Mouse (Mus musculus): ENCODE measurements at regions not wholly inside any gene's neighbourhood (a gene's known extent, or its start where the extent isn't known, plus 50 kb on each side); places are given as distances from the start of the nearest gene placed in this dataset.

DNA sequence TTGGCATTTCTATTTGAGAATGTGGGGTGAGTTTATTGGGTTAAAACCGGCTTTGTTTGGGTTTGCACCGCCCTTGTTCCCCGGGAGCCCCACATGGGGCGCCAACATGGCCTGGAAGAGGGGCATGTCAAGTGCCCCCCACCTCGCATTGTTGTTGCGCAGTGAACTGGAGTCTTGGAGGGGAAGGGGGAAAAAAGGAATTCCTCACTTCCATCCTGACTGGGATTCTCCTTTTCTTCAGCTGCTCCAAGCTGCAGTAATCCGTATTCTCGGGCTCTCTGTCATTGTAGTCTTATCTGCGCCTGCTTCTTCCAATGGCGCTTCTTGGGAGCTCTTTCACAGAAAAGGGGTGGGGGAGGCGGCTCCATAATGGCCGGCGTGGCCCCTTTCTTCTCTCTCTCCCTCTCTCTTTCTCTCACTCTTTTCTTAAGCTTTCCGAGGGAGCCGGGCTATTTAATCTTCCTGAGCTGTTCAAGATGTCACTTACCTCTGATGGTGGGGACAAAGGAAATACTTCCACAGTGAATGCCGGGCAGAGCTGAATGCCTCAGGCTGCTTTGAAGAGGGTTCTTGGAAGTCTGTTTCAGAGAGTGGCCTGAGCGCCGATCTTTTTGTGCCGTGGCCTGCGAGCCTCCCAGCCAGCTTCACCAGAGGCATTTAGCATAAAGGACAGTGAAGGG, 218.6 kb downstream of the Mycn start:
- WGBS (ENCODE audit: insufficient replicate concordance): 85% methylated on average over 20 of the region's 20 CpGs
- DNase-seq (no peak), ATAC-seq (no peak)
- Histone ChIP-seq H3K4me2 (ENCODE audit: low read depth, low read length) (no peak overlapping the region), H3K9ac (replicated peaks) (no peak overlapping the region), H3K9me3 (ENCODE audit: low read length) (no peaks in the 10 kb centered on the region), H3K36me3 (replicated peaks; ENCODE audit: insufficient read depth, low read length) (no peaks in the 10 kb centered on the region), H3K4me1 (ENCODE audit: insufficient read depth) (no peaks in the 10 kb centered on the region), H3K27ac (ENCODE audit: low read depth) (no peak overlapping the region), H3K4me3 (ENCODE audit: low read depth, low read length) (no peak overlapping the region), H3K27me3 (ENCODE audit: insufficient read depth, low read length) (no peaks in the 10 kb centered on the region)
- TF ChIP-seq CTCF (IDR thresholded peaks at IDR 0.05; ENCODE audit: low read depth): no peak
- no peak for TF ChIP-seq EP300 (IDR thresholded peaks at IDR 0.05; ENCODE audit: low read depth)

DNA sequence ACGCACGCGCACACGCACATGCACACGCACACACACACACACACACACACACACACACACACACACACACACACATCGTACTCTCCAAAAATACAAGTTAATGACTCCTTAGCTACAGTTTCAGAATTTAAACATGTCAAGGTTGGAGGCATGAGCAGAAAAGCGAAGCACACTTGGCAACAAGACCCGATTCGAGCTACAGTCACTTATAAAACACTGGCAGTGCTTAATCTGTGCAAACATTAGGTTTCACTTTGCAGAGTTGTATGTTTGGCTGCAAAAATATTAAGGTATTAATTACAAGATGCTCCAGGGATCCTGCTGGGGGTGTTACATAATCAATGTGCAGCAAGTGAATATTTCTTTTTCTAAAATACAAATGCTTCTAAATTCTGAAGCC, 225.0 kb downstream of the Mycn start:
- no peaks in the 10 kb centered on the region for H3K4me1 ChIP-seq (ENCODE audit: insufficient read depth)
- H3K9ac ChIP-seq (replicated peaks): no peak overlapping the region
- no peak overlapping the region for H3K4me3 ChIP-seq (ENCODE audit: low read depth, low read length)
- no peaks in the 10 kb centered on the region for H3K9me3 ChIP-seq (ENCODE audit: low read length)
- DNase-seq: no peak
- no peaks in the 10 kb centered on the region for H3K36me3 ChIP-seq (replicated peaks; ENCODE audit: insufficient read depth, low read length)
- no peak for TF ChIP-seq CTCF (IDR thresholded peaks at IDR 0.05; ENCODE audit: low read depth)
- TF ChIP-seq EP300 (IDR thresholded peaks at IDR 0.05; ENCODE audit: low read depth): no peak
- no peaks in the 10 kb centered on the region for H3K27me3 ChIP-seq (ENCODE audit: insufficient read depth, low read length)
- no peak overlapping the region for H3K27ac ChIP-seq (ENCODE audit: low read depth)
- H3K4me2 ChIP-seq (ENCODE audit: low read depth, low read length): no peak overlapping the region
- no peak for ATAC-seq
- 89% methylated on average over 9 of the region's 9 CpGs for WGBS (ENCODE audit: insufficient replicate concordance)

DNA sequence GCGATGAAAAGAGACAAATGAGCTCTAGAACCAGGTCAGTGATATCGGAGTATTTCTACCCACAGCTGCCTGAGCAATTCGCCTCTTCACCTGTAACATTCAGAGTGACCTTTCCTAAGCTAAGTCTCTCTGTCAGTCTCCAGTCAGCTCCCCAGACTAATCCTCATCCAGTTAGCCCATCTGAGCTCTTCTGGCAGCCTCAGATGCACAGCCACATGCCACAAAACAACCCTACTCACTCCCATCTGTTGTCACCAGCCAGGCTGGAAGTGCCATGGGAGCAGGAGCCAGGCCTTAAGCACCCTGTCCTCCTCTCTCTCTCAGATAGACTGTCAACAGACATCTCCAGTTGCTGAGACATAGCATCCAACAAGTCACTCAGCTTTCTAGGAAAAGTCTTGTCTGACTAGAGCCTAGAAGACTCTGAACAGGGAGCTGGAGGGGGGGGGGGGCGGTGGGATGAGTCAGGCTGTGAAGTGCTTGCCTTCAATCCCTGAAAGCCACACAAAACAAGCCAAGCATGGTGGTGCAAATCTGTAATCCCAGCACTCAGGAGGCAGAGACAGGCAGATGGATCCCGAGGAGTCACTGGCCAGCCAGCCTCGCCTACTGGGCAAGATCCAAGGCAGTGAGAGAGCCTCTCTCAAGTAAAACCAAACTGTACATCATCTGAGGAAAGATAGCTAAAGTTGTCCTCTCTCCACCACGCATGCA, 225.6 kb downstream of the Mycn start:
- Histone ChIP-seq H3K9ac (replicated peaks) (no peak overlapping the region), H3K36me3 (replicated peaks; ENCODE audit: insufficient read depth, low read length) (no peaks in the 10 kb centered on the region), H3K9me3 (ENCODE audit: low read length) (no peaks in the 10 kb centered on the region), H3K4me3 (ENCODE audit: low read depth, low read length) (no peak overlapping the region), H3K4me2 (ENCODE audit: low read depth, low read length) (no peak overlapping the region), H3K27me3 (ENCODE audit: insufficient read depth, low read length) (no peaks in the 10 kb centered on the region), H3K4me1 (ENCODE audit: insufficient read depth) (no peaks in the 10 kb centered on the region), H3K27ac (ENCODE audit: low read depth) (no peak overlapping the region)
- WGBS (ENCODE audit: insufficient replicate concordance): 71% methylated on average over 7 of the region's 7 CpGs
- DNase-seq: no peak
- no peak for ATAC-seq
- TF ChIP-seq CTCF (IDR thresholded peaks at IDR 0.05; ENCODE audit: low read depth) (no peak), EP300 (IDR thresholded peaks at IDR 0.05; ENCODE audit: low read depth) (no peak)

DNA sequence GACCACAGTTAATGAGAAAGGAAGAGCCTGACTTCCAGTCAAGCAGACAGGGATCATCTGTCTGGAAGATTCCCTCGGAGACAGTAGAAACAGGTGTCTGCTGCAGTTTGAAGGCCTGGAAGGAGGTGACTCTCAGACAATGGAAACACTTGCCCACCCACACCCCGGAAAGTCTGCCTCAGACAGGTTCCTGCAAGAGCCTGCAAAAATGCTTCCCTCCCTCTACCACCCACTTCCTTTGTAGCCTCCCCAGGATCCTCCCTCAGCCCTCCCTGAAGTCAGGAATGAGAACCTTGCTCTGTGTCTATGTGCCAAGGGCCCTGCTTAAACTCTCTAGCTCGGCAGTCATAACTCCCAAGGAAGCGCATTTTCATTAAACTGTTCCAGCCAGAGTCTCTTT, 226.2 kb downstream of the Mycn start:
- DNase-seq: no peak
- no peaks in the 10 kb centered on the region for H3K4me1 ChIP-seq (ENCODE audit: insufficient read depth)
- 63% methylated on average over 4 of the region's 4 CpGs for WGBS (ENCODE audit: insufficient replicate concordance)
- H3K9ac ChIP-seq (replicated peaks): no peak overlapping the region
- TF ChIP-seq CTCF (IDR thresholded peaks at IDR 0.05; ENCODE audit: low read depth) (no peak), EP300 (IDR thresholded peaks at IDR 0.05; ENCODE audit: low read depth) (no peak)
- H3K9me3 ChIP-seq (ENCODE audit: low read length): no peaks in the 10 kb centered on the region
- no peaks in the 10 kb centered on the region for H3K27me3 ChIP-seq (ENCODE audit: insufficient read depth, low read length)
- ATAC-seq: no peak
- H3K4me3 ChIP-seq (ENCODE audit: low read depth, low read length): no peak overlapping the region
- no peak overlapping the region for H3K27ac ChIP-seq (ENCODE audit: low read depth)
- H3K4me2 ChIP-seq (ENCODE audit: low read depth, low read length): no peak overlapping the region
- no peaks in the 10 kb centered on the region for H3K36me3 ChIP-seq (replicated peaks; ENCODE audit: insufficient read depth, low read length)

DNA sequence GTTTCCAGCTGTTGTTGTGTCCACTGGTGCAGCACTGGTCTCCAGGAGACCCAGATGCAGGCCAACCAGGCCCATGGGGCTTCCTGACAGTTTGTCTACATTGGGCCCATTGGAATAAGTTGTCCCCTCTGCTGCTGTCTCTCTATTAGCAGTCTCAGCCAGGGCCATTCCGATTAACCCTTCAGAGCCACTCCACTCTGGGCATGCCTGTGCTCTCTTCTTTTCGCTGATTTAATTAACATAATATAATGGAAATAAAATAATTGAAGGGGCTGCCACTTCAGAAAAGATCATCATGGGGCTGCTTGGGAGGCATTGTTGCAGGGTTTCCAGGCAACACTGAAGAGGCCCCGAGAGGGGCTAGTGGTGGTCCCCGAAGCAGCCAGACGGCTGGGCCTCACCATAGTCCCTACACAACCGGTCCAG, 231.5 kb downstream of the Mycn start:
- Histone ChIP-seq H3K27ac (ENCODE audit: low read depth) (no peak overlapping the region), H3K4me2 (ENCODE audit: low read depth, low read length) (no peak overlapping the region), H3K36me3 (replicated peaks; ENCODE audit: insufficient read depth, low read length) (no peaks in the 10 kb centered on the region), H3K9me3 (ENCODE audit: low read length) (no peaks in the 10 kb centered on the region), H3K9ac (replicated peaks) (no peak overlapping the region), H3K4me3 (ENCODE audit: low read depth, low read length) (no peak overlapping the region), H3K4me1 (ENCODE audit: insufficient read depth) (no peaks in the 10 kb centered on the region), H3K27me3 (ENCODE audit: insufficient read depth, low read length) (no peaks in the 10 kb centered on the region)
- TF ChIP-seq CTCF (IDR thresholded peaks at IDR 0.05; ENCODE audit: low read depth): no peak
- no peak for TF ChIP-seq EP300 (IDR thresholded peaks at IDR 0.05; ENCODE audit: low read depth)
- ATAC-seq (no peak), DNase-seq (no peak)
- WGBS (ENCODE audit: insufficient replicate concordance): 83% methylated on average over 6 of the region's 6 CpGs

DNA sequence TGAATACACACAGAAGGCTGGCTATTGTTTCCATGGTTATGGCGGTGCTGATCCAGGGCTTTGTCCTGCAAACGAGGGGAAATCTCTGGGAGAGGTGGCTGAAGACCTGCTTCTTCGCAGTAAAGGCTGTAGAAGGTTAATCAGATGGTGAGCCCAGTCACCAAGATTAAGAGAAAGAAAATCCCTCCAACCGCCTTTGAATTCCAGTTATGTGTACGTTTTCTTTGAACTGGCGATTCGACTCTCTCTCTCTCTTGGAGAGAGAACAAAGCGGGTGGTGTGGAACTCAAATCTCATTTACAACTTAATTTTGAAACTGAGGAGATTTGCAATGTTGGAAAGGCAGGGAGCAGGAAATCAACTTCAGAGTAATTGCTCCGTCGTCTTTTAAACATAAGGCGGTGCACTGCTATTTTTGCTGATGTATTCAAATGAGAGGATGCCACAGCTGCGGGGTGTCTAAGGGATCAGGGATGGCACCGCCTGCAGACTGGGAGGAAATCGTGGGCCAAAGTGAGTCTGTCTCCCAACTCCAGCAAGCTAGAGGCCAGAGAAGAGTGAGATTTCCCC, 232.7 kb downstream of the Mycn start:
- H3K27me3 ChIP-seq (ENCODE audit: insufficient read depth, low read length): no peaks in the 10 kb centered on the region
- TF ChIP-seq EP300 (IDR thresholded peaks at IDR 0.05; ENCODE audit: low read depth) (no peak), CTCF (IDR thresholded peaks at IDR 0.05; ENCODE audit: low read depth) (no peak)
- no peaks in the 10 kb centered on the region for H3K36me3 ChIP-seq (replicated peaks; ENCODE audit: insufficient read depth, low read length)
- no peak overlapping the region for H3K4me2 ChIP-seq (ENCODE audit: low read depth, low read length)
- no peak for ATAC-seq
- H3K9ac ChIP-seq (replicated peaks): no peak overlapping the region
- no peak for DNase-seq
- H3K27ac ChIP-seq (ENCODE audit: low read depth): no peak overlapping the region
- WGBS (ENCODE audit: insufficient replicate concordance): 58% methylated on average over 14 of the region's 14 CpGs
- H3K9me3 ChIP-seq (ENCODE audit: low read length): no peaks in the 10 kb centered on the region
- no peak overlapping the region for H3K4me3 ChIP-seq (ENCODE audit: low read depth, low read length)
- no peaks in the 10 kb centered on the region for H3K4me1 ChIP-seq (ENCODE audit: insufficient read depth)

All from liver, postnatal 0 days (tissue).